Mouse (Mus musculus): Measurements from ENCODE around the gene Theg. TPM values are rescaled to one million over a fixed set of nuclear protein-coding genes. Genes with fewer than 3 reads are reported as not detected.

Theg gene
- polyA plus RNA-seq, 1 experiment from 2014 or later: not detected

DNA sequence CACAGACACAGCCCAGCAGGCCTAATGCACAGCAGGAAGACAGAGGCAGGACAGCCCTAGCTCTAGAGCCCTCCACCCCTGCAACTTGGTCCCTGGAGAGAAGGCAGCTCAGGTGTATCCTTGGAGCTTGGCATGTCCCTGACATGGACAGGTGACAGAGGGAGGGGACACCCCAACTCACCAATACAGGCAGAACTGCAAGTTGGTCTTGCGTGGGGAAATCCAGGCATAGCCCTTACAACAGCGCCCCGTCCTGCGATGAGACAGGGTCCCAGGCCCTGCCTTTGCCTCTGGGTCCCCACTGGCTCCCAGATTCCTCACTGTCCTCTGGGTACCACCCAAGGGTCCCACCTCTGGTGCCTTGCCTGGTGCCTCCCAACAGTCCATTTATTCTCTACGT, 1.4 kb downstream of the Theg start:
- Histone ChIP-seq H3K4me3 (ENCODE audit: low read depth, low read length) (no peak overlapping the region), H3K36me3 (ENCODE audit: control insufficient read depth, insufficient read depth, low read length) (no peaks in the 10 kb centered on the region), H3K27me3 (replicated peaks; ENCODE audit: control insufficient read depth, insufficient read depth, low read length) (no peaks in the 10 kb centered on the region), H3K27ac (ENCODE audit: low read depth, low read length) (no peak overlapping the region), H3K9me3 (ENCODE audit: control insufficient read depth, low read length) (no peaks in the 10 kb centered on the region), H3K4me2 (no peak overlapping the region), H3K9ac (ENCODE audit: low read depth, low read length) (no peak overlapping the region), H3K4me1 (replicated peaks; ENCODE audit: control insufficient read depth, insufficient read depth, low read length) (no peaks in the 10 kb centered on the region)
- 93% methylated on average over 5 of the region's 5 CpGs for WGBS
- ATAC-seq (replicated peaks; ENCODE audit: low FRiP score) (no peak), DNase-seq (ENCODE audit: low spot score) (no peak)

DNA sequence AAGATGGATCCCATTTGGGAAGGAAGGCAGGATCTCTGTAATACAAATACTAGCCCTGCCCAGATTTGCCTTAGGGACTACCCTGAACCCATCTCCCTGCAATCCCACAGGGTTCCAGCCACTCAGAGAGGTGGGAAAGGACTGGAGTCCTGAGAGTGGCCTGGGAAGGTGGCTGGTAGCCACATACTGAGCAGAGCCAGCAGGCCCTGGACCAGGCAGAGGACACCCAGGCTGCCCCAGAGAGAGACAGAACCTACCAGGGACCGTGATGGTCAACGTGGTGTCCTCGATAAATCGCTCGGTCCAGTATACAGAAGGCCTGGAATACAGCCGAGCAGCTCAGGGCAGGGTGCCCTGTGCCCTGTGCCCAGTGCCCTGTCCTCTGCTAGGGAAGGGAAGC, 2.0 kb downstream of the Theg start:
- H3K9ac ChIP-seq (ENCODE audit: low read depth, low read length): no peak overlapping the region
- no peaks in the 10 kb centered on the region for H3K27me3 ChIP-seq (replicated peaks; ENCODE audit: control insufficient read depth, insufficient read depth, low read length)
- no peaks in the 10 kb centered on the region for H3K36me3 ChIP-seq (ENCODE audit: control insufficient read depth, insufficient read depth, low read length)
- H3K4me2 ChIP-seq: no peak overlapping the region
- no peaks in the 10 kb centered on the region for H3K9me3 ChIP-seq (ENCODE audit: control insufficient read depth, low read length)
- no peak overlapping the region for H3K4me3 ChIP-seq (ENCODE audit: low read depth, low read length)
- no peak for DNase-seq (ENCODE audit: low spot score)
- WGBS: 93% methylated on average over 6 of the region's 6 CpGs
- no peaks in the 10 kb centered on the region for H3K4me1 ChIP-seq (replicated peaks; ENCODE audit: control insufficient read depth, insufficient read depth, low read length)
- no peak for ATAC-seq (replicated peaks; ENCODE audit: low FRiP score)
- no peak overlapping the region for H3K27ac ChIP-seq (ENCODE audit: low read depth, low read length)

DNA sequence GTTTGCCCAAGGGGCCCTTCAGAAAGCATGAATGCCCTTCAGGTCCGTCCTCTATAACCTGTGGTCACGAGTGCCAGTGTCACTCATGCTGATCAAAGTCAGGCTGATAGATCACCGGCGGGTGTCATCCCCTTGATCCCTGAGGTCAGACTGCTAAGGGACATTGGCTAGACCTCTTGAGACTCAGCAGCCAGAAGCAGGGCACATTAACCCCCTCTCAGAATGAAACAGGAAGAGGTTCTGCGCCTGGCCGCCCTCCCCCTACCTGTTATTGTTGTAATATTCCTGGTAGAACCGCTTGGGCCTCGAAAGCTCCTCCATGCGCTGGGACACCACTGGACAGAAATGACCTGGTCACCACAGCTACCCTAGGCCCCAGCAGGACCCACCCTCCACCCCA, 2.7 kb downstream of the Theg start:
- DNase-seq (ENCODE audit: low spot score): no peak
- no peak overlapping the region for H3K4me2 ChIP-seq

DNA sequence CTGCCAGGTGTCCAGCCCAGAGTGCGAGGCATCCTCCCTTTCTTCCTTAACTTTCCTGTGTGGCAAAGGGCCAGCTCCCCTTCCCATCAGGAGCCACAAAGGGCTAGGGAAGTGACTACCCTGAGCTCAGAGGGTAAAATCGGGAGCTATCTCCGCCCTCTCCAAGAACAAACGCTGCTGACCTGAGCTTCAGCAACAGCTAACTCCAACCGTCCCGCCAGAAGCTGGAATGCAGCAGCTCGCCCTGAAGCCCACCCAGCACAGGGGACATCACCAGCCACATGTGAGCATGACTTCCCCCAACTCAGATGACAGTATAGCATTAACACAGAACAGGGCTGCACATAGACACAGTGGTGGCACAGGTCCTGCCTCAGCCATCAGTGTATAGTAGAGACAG, 3.1 kb downstream of the Theg start:
- Histone ChIP-seq H3K4me3 (ENCODE audit: low read depth, low read length) (no peak overlapping the region), H3K27me3 (replicated peaks; ENCODE audit: control insufficient read depth, insufficient read depth, low read length) (no peaks in the 10 kb centered on the region), H3K9me3 (ENCODE audit: control insufficient read depth, low read length) (no peaks in the 10 kb centered on the region), H3K36me3 (ENCODE audit: control insufficient read depth, insufficient read depth, low read length) (no peaks in the 10 kb centered on the region), H3K9ac (ENCODE audit: low read depth, low read length) (no peak overlapping the region), H3K27ac (ENCODE audit: low read depth, low read length) (no peak overlapping the region), H3K4me1 (replicated peaks; ENCODE audit: control insufficient read depth, insufficient read depth, low read length) (no peaks in the 10 kb centered on the region), H3K4me2 (no peak overlapping the region)
- 49% methylated on average over 7 of the region's 7 CpGs for WGBS
- no peak for ATAC-seq (replicated peaks; ENCODE audit: low FRiP score)
- DNase-seq (ENCODE audit: low spot score): no peak

More for the DNA sequence above, 2.7 kb downstream of the Theg start:
- Histone ChIP-seq H3K4me3 (ENCODE audit: low read depth, low read length) (no peak overlapping the region), H3K27me3 (replicated peaks; ENCODE audit: control insufficient read depth, insufficient read depth, low read length) (no peaks in the 10 kb centered on the region), H3K9ac (ENCODE audit: low read depth, low read length) (no peak overlapping the region), H3K4me1 (replicated peaks; ENCODE audit: control insufficient read depth, insufficient read depth, low read length) (no peaks in the 10 kb centered on the region), H3K27ac (ENCODE audit: low read depth, low read length) (no peak overlapping the region), H3K36me3 (ENCODE audit: control insufficient read depth, insufficient read depth, low read length) (no peaks in the 10 kb centered on the region), H3K9me3 (ENCODE audit: control insufficient read depth, low read length) (no peaks in the 10 kb centered on the region)
- no peak for ATAC-seq (replicated peaks; ENCODE audit: low FRiP score)
- 70% methylated on average over 9 of the region's 9 CpGs for WGBS

DNA sequence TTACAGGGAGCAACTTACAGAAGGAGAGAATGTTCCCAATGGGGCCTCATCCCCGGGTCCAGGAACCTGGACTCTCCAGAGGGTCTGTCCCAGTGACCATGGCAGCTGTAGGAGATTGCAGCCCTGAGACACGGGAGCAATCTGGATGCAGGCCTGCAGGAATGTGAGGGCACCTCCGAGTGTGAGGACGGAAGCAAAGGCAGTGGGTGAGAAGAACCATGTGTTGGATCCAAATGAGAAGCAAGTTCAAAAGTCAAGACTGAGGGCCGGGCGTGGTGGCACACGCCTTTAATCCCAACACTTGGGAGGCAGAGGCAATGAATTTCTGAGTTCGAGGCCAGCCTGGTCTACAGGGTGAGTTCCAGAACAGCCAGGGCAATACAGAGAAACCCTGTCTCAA, 5.6 kb downstream of the Theg start:
- no peak for ATAC-seq (replicated peaks; ENCODE audit: low FRiP score)
- Histone ChIP-seq H3K9me3 (ENCODE audit: control insufficient read depth, low read length) (no peaks in the 10 kb centered on the region), H3K36me3 (ENCODE audit: control insufficient read depth, insufficient read depth, low read length) (no peaks in the 10 kb centered on the region), H3K27me3 (replicated peaks; ENCODE audit: control insufficient read depth, insufficient read depth, low read length) (no peaks in the 10 kb centered on the region), H3K27ac (ENCODE audit: low read depth, low read length) (no peak overlapping the region), H3K4me1 (replicated peaks; ENCODE audit: control insufficient read depth, insufficient read depth, low read length) (no peaks in the 10 kb centered on the region), H3K4me3 (ENCODE audit: low read depth, low read length) (no peak overlapping the region), H3K4me2 (no peak overlapping the region), H3K9ac (ENCODE audit: low read depth, low read length) (no peak overlapping the region)
- no peak for DNase-seq (ENCODE audit: low spot score)
- WGBS: 82% methylated on average over 8 of the region's 8 CpGs

DNA sequence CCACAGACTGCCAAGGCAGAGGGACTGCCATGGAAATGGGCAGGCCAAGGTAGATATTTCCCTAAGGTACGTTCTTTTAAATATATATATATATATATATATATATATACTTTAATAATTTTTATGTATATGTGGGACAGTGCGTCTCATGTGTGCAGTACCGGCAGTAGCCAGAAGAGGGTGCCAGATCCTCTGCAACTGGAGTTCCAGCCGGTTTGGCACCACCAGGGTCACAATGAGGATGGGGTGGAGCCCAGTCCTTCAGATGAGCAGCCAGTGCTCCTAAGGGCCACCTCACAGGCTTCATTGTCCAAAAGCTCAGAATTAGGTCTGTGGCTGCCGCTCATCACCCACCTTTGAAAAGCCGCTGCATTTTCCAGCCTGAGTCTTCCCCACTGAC, 6.3 kb downstream of the Theg start:
- H3K27ac ChIP-seq (ENCODE audit: low read depth, low read length): no peak overlapping the region
- 42% methylated on average over 6 of the region's 6 CpGs for WGBS
- no peaks in the 10 kb centered on the region for H3K27me3 ChIP-seq (replicated peaks; ENCODE audit: control insufficient read depth, insufficient read depth, low read length)
- ATAC-seq (replicated peaks; ENCODE audit: low FRiP score): no peak
- H3K4me1 ChIP-seq (replicated peaks; ENCODE audit: control insufficient read depth, insufficient read depth, low read length): no peaks in the 10 kb centered on the region
- H3K9ac ChIP-seq (ENCODE audit: low read depth, low read length): no peak overlapping the region
- peak; percentile 49 for DNase-seq (ENCODE audit: low spot score)
- H3K4me2 ChIP-seq: no peak overlapping the region
- H3K36me3 ChIP-seq (ENCODE audit: control insufficient read depth, insufficient read depth, low read length): no peaks in the 10 kb centered on the region
- no peak overlapping the region for H3K4me3 ChIP-seq (ENCODE audit: low read depth, low read length)
- H3K9me3 ChIP-seq (ENCODE audit: control insufficient read depth, low read length): no peaks in the 10 kb centered on the region

DNA sequence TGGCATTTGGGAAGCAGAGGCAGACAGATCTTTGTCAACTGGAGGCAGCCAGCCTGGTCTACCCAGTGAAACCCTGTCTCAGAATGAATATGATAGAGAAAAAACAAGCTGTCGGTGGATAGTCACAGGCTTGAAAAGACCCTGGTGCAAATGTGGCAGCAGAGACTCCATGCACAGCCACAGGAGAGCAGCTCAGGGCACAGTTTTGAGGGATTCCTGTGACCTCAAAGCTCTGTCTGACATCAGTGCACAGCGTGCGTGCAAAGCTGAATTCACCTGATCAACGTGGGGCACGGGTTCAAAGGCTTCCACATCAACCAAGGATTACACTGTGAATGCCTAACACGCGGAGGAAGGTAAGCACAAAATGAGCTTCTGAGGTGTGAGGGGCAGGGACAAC, 6.8 kb downstream of the Theg start:
- ATAC-seq (replicated peaks; ENCODE audit: low FRiP score): no peak
- Histone ChIP-seq H3K27me3 (replicated peaks; ENCODE audit: control insufficient read depth, insufficient read depth, low read length) (no peaks in the 10 kb centered on the region), H3K9ac (ENCODE audit: low read depth, low read length) (no peak overlapping the region), H3K4me3 (ENCODE audit: low read depth, low read length) (no peak overlapping the region), H3K4me2 (no peak overlapping the region), H3K4me1 (replicated peaks; ENCODE audit: control insufficient read depth, insufficient read depth, low read length) (no peaks in the 10 kb centered on the region), H3K27ac (ENCODE audit: low read depth, low read length) (no peak overlapping the region), H3K9me3 (ENCODE audit: control insufficient read depth, low read length) (no peaks in the 10 kb centered on the region), H3K36me3 (ENCODE audit: control insufficient read depth, insufficient read depth, low read length) (no peaks in the 10 kb centered on the region)
- DNase-seq (ENCODE audit: low spot score): no peak
- WGBS: 58% methylated on average over 7 of the region's 7 CpGs

DNA sequence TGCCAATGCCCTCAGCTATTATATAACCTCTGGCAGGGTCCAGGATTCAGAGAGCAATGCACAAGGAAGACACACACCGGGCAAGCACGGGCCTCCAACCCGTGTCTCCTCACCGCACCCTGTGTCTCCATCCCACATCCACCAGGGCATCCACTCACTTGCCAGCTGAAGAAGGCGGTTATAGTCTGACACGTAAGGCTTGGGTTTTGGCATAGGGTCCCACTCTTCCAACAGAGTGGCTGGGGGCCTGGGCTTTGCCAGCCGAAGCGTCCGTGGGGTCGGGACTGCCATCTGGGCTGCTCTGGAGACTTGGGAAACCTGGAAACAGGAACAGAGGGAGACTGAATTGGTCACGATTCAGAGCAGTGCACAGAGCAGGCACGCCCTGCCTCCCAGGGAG, 7.3 kb downstream of the Theg start:
- H3K27ac ChIP-seq (ENCODE audit: low read depth, low read length): no peak overlapping the region
- WGBS: 74% methylated on average over 12 of the region's 12 CpGs
- H3K36me3 ChIP-seq (ENCODE audit: control insufficient read depth, insufficient read depth, low read length): no peaks in the 10 kb centered on the region
- no peak overlapping the region for H3K9ac ChIP-seq (ENCODE audit: low read depth, low read length)
- no peak overlapping the region for H3K4me2 ChIP-seq
- DNase-seq (ENCODE audit: low spot score) (no peak), ATAC-seq (replicated peaks; ENCODE audit: low FRiP score) (no peak)
- H3K4me3 ChIP-seq (ENCODE audit: low read depth, low read length): no peak overlapping the region
- H3K4me1 ChIP-seq (replicated peaks; ENCODE audit: control insufficient read depth, insufficient read depth, low read length): no peaks in the 10 kb centered on the region
- no peaks in the 10 kb centered on the region for H3K9me3 ChIP-seq (ENCODE audit: control insufficient read depth, low read length)
- no peaks in the 10 kb centered on the region for H3K27me3 ChIP-seq (replicated peaks; ENCODE audit: control insufficient read depth, insufficient read depth, low read length)

DNA sequence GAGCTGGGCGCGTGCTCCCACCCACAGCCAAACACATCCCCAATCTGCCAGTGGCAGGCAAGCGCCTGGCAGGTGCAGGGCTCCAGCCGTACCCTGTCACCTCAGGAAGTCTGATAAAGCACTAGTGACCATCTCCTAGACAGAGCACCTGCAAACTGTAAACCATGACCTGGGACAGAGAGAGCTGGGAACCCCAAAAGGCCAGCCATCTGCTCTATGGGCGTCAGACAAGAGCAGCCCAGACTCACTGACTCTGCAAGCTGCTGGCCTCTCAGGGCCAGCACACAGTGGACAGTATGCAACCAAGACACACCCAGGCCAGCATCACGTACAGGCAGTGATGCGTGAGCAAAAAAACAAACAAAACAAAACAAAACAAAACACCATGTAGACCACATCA, 8.2 kb downstream of the Theg start:
- no peaks in the 10 kb centered on the region for H3K27me3 ChIP-seq (replicated peaks; ENCODE audit: control insufficient read depth, insufficient read depth, low read length)
- H3K36me3 ChIP-seq (ENCODE audit: control insufficient read depth, insufficient read depth, low read length): no peaks in the 10 kb centered on the region
- no peak overlapping the region for H3K4me3 ChIP-seq (ENCODE audit: low read depth, low read length)
- ATAC-seq (replicated peaks; ENCODE audit: low FRiP score) (no peak), DNase-seq (ENCODE audit: low spot score) (no peak)
- 67% methylated on average over 7 of the region's 7 CpGs for WGBS
- no peak overlapping the region for H3K9ac ChIP-seq (ENCODE audit: low read depth, low read length)
- no peaks in the 10 kb centered on the region for H3K9me3 ChIP-seq (ENCODE audit: control insufficient read depth, low read length)
- no peak overlapping the region for H3K27ac ChIP-seq (ENCODE audit: low read depth, low read length)
- no peak overlapping the region for H3K4me2 ChIP-seq
- H3K4me1 ChIP-seq (replicated peaks; ENCODE audit: control insufficient read depth, insufficient read depth, low read length): no peaks in the 10 kb centered on the region
